Mouse (Mus musculus): ENCODE measurements around the gene B3galnt1. TPM values are rescaled to one million over a fixed set of nuclear protein-coding genes. Genes with fewer than 3 reads are reported as not detected.

B3galnt1 gene
- total and polyA plus RNA-seq, 3 experiments = not detected

- no peaks in the 10 kb centered on the region for H3K79me2 ChIP-seq (ENCODE audit: control insufficient read depth, insufficient read depth, low read length, poor library complexity)
- H3K27ac ChIP-seq (ENCODE audit: control insufficient read depth, low read depth, low read length) = no peak overlapping the region
- H3K4me3 ChIP-seq (ENCODE audit: control insufficient read depth in 1 of 2, insufficient read depth in 1 of 2, low read depth in 2 of 2, low read length in 2 of 2) = no peak overlapping the region
- H3K9me3 ChIP-seq (replicated peaks; ENCODE audit: insufficient read depth, low read length) = no peaks in the 10 kb centered on the region
- TF ChIP-seq NRF1 (IDR thresholded peaks at IDR 0.05; ENCODE audit: insufficient read depth, low read depth, low read length, poor library complexity, severe bottlenecking) (no peak), ZNF384 (IDR thresholded peaks at IDR 0.05; ENCODE audit: low read depth, low read length) (no peak), ELF1 (IDR thresholded peaks at IDR 0.05; ENCODE audit: low read depth, low read length) (no peak)
- H3K27me3 ChIP-seq (ENCODE audit: control insufficient read depth in 1 of 2, insufficient read depth in 2 of 2, low read length in 2 of 2) = no peaks in the 10 kb centered on the region
- H3K4me1 ChIP-seq (ENCODE audit: control insufficient read depth in 1 of 2, insufficient read depth in 2 of 2, low read length in 2 of 2) = no peaks in the 10 kb centered on the region
- no peak for DNase-seq (ENCODE audit: low read depth, low spot score)
- no peak overlapping the region for H3K9ac ChIP-seq (ENCODE audit: control insufficient read depth, low read depth, low read length, poor library complexity, severe bottlenecking)
- no peaks in the 10 kb centered on the region for H3K36me3 ChIP-seq (ENCODE audit: control insufficient read depth in 1 of 2, insufficient read depth in 2 of 2, low read length in 2 of 2)
Observed at GRCm38 (mm10) chr3:69559975-69560330, 38.8 kb downstream of the B3galnt1 start.

GRCm38 (mm10) chr3:69559316-69559974 lies 39.3 kb downstream of the B3galnt1 start:
- TF ChIP-seq BHLHE40 (IDR thresholded peaks at IDR 0.05; ENCODE audit: borderline replicate concordance, low read depth, low read length) (no peak), KAT2A (conservative IDR thresholded peaks at IDR 0.05; ENCODE audit: low read depth, low read length) (no peak), MYB (IDR thresholded peaks at IDR 0.05; ENCODE audit: low read depth, low read length) (no peak), NELFE (IDR thresholded peaks at IDR 0.05; ENCODE audit: low read depth, low read length) (no peak), UBTF (IDR thresholded peaks at IDR 0.05; ENCODE audit: borderline replicate concordance, insufficient read depth, low read depth, low read length) (no peak), ZMIZ1 (IDR thresholded peaks at IDR 0.05; ENCODE audit: low read depth, low read length) (no peak), POLR2A (IDR thresholded peaks at IDR 0.05; ENCODE audit: control insufficient read depth in 1 of 2, insufficient read depth in 1 of 2, low read depth in 1 of 2, low read length in 2 of 2, poor library complexity in 1 of 2) (no peak), GABPA (IDR thresholded peaks at IDR 0.05; ENCODE audit: low read depth, low read length) (no peak), POLR2AphosphoS5 (IDR thresholded peaks at IDR 0.05; ENCODE audit: borderline replicate concordance, low read depth, low read length) (no peak), TBP (IDR thresholded peaks at IDR 0.05; ENCODE audit: low read depth, low read length) (no peak), NRF1 (IDR thresholded peaks at IDR 0.05; ENCODE audit: insufficient read depth, low read depth, low read length, poor library complexity, severe bottlenecking) (no peak), ZC3H11A (IDR thresholded peaks at IDR 0.05; ENCODE audit: low read depth, low read length) (no peak), JUND (IDR thresholded peaks at IDR 0.05; ENCODE audit: low read depth, low read length) (no peak), E2F4 (IDR thresholded peaks at IDR 0.05; ENCODE audit: borderline replicate concordance, low read depth, low read length) (no peak), ETS1 (IDR thresholded peaks at IDR 0.05; ENCODE audit: low read depth, low read length) (no peak), USF2 (IDR thresholded peaks at IDR 0.05; ENCODE audit: borderline replicate concordance in 1 of 2, insufficient read depth in 1 of 2, low read depth in 1 of 2, low read length in 2 of 2) (no peak)
- no peaks in the 10 kb centered on the region for H3K9me3 ChIP-seq (replicated peaks; ENCODE audit: insufficient read depth, low read length)

More at GRCm38 (mm10) chr3:69559316-69559974, 39.3 kb downstream of the B3galnt1 start:
- Histone ChIP-seq H3K36me3 (ENCODE audit: control insufficient read depth in 1 of 2, insufficient read depth in 2 of 2, low read length in 2 of 2) (no peaks in the 10 kb centered on the region), H3K79me2 (ENCODE audit: control insufficient read depth, insufficient read depth, low read length, poor library complexity) (no peaks in the 10 kb centered on the region), H3K4me1 (ENCODE audit: control insufficient read depth in 1 of 2, insufficient read depth in 2 of 2, low read length in 2 of 2) (no peaks in the 10 kb centered on the region), H3K9ac (ENCODE audit: control insufficient read depth, low read depth, low read length, poor library complexity, severe bottlenecking) (no peak overlapping the region), H3K27me3 (ENCODE audit: control insufficient read depth in 1 of 2, insufficient read depth in 2 of 2, low read length in 2 of 2) (no peaks in the 10 kb centered on the region), H3K4me3 (ENCODE audit: control insufficient read depth in 1 of 2, insufficient read depth in 1 of 2, low read depth in 2 of 2, low read length in 2 of 2) (no peak overlapping the region), H3K27ac (ENCODE audit: control insufficient read depth, low read depth, low read length) (no peak overlapping the region)
- DNase-seq (ENCODE audit: low read depth, low spot score) = no peak
